Mouse (Mus musculus): ENCODE measurements around the gene Rab30. TPM values are rescaled to one million over a fixed set of nuclear protein-coding genes. Genes with fewer than 3 reads are reported as not detected.
"Not testable (repeated sequence)": the region's sequence is repeated elsewhere in the genome, so short reads cannot be mapped to it uniquely, and the experiment has no call there.

Rab30 gene
- polyA plus RNA-seq, 1 experiment from 2014 or later = 25.5 TPM

DNA sequence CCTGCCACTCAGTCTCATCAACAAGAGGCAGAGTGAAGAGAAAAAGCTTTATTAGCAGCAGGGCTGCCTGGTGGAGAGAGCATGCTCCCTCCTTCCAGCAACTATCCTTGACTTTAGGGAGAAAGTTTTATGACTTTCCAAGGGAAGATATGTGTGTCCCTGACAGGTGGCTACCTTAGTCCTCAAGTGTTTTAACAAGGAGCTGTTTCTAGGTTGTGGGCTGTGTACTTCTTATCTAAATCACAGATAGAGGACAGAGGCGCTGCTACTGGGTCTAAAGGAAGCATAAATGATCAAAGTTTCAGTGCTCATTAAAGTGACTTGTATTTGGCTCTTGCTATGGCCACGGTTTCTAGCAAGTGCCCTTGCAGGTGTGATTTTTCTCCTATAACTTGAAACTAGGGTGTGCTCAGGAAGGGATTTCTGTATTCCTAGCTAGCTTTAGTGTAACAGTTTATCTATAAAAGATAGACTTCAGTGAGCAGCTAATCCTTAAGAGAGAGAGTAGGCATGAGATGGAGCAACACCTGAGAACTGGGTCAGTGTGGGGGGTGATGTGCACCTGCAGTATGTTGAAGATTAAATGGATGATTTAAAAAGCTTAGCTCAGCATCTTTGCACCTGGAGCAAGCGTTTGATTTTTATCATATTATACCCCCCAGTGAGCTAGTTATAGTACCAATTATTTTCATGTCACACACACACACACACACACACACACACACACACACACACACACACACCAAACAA is 21.1 kb upstream of the Rab30 start:
- no peaks in the 10 kb centered on the region for H3K27me3 ChIP-seq (ENCODE audit: control insufficient read depth, insufficient read depth, low read length)
- H3K4me1 ChIP-seq (ENCODE audit: control insufficient read depth, insufficient read depth, low read length) = no peaks in the 10 kb centered on the region
- no peaks in the 10 kb centered on the region for H3K36me3 ChIP-seq (ENCODE audit: control insufficient read depth, insufficient read depth, low read length)
- no peak overlapping the region for H3K4me3 ChIP-seq (ENCODE audit: low read depth, low read length)
- no peaks in the 10 kb centered on the region for H3K9me3 ChIP-seq (ENCODE audit: control insufficient read depth, low read length)
- no peak overlapping the region for H3K4me2 ChIP-seq (ENCODE audit: low read depth)
- 76% methylated on average over 3 of the region's 3 CpGs for whole genome bisulfite sequencing
- no peak overlapping the region for H3K27ac ChIP-seq (ENCODE audit: low read depth, low read length)
- ATAC-seq (ENCODE audit: insufficient read depth, low FRiP score, low TSS enrichment) (no peak), DNase-seq (ENCODE audit: low spot score) (no peak)
- H3K9ac ChIP-seq (ENCODE audit: low read length) = no peak overlapping the region

DNA sequence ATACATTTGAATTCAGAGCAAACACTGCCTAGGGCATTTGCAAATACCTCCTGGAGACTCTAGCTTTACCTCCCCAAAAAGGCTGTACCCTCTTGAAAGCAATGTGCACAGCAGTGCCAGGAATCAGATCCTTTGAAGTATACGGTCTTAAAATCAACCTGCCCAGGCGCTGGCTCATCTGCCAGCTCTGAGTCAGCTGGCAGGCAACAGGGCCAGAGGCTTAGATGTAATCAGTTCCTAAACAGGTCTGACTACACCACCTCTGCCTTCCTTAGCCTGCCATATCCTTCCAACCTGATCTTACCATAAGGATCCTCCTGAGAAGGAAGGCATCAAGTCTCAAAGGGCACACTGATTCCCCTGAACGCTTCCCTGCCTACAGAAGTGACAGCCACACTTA is 17.7 kb upstream of the Rab30 start:
- Histone ChIP-seq H3K9ac (ENCODE audit: low read length) (no peak overlapping the region), H3K27ac (ENCODE audit: low read depth, low read length) (no peak overlapping the region), H3K4me2 (ENCODE audit: low read depth) (no peak overlapping the region), H3K9me3 (ENCODE audit: control insufficient read depth, low read length) (no peaks in the 10 kb centered on the region), H3K4me3 (ENCODE audit: low read depth, low read length) (no peak overlapping the region), H3K27me3 (ENCODE audit: control insufficient read depth, insufficient read depth, low read length) (no peaks in the 10 kb centered on the region), H3K4me1 (ENCODE audit: control insufficient read depth, insufficient read depth, low read length) (no peaks in the 10 kb centered on the region), H3K36me3 (ENCODE audit: control insufficient read depth, insufficient read depth, low read length) (no peaks in the 10 kb centered on the region)
- 33% methylated on average over 3 of the region's 3 CpGs for whole genome bisulfite sequencing
- DNase-seq (ENCODE audit: low spot score) (no peak), ATAC-seq (ENCODE audit: insufficient read depth, low FRiP score, low TSS enrichment) (no peak; the same call in 1 of the 2 replicates)

DNA sequence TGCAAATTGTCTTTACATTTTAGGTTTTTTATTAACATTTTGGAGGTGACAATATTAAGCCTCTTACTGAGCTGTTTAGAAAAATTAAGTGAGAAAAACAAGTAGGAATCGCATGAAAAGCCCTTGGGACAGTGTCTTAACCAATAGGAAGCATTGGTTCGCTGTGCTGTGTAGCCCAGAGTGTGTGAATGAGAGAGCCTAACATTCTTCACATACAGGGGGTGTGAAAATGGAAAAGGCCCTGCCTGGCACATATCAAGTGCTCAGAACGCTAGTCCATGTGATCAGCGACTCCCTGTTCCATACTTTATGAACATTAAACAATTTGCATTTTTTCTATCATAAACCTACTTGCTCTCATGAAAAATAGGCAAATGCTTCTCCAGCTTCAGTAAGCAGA is 17.1 kb upstream of the Rab30 start:
- no peak overlapping the region for H3K4me3 ChIP-seq (ENCODE audit: low read depth, low read length)
- H3K9me3 ChIP-seq (ENCODE audit: control insufficient read depth, low read length) = no peaks in the 10 kb centered on the region
- no peak for DNase-seq (ENCODE audit: low spot score)
- H3K27ac ChIP-seq (ENCODE audit: low read depth, low read length) = no peak overlapping the region
- no peak overlapping the region for H3K4me2 ChIP-seq (ENCODE audit: low read depth)
- ATAC-seq (ENCODE audit: insufficient read depth, low FRiP score, low TSS enrichment) = no peak
- no peaks in the 10 kb centered on the region for H3K36me3 ChIP-seq (ENCODE audit: control insufficient read depth, insufficient read depth, low read length)
- no peak overlapping the region for H3K9ac ChIP-seq (ENCODE audit: low read length)
- H3K27me3 ChIP-seq (ENCODE audit: control insufficient read depth, insufficient read depth, low read length) = no peaks in the 10 kb centered on the region
- 82% methylated on average over 4 of the region's 4 CpGs for WGBS
- no peaks in the 10 kb centered on the region for H3K4me1 ChIP-seq (ENCODE audit: control insufficient read depth, insufficient read depth, low read length)

DNA sequence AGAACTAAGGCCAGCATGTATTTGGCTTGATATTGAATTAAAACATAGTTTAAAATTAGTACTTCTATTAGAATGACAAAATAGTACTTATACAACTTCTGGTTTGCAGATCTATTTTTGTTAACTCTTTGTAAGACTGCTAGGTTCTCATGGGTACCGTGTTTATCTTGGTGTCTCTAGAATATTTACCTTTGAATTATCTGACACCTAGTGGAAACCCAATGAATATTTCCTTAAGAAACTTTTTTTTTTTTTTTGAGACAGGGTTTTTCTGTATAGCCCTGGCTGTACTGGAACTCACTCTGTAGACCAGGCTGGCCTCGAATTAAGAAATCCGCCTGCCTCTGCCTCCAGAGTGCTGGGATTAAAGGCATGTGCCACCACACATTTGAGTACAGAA is 11.8 kb upstream of the Rab30 start:
- DNase-seq (ENCODE audit: low spot score); H3K9ac ChIP-seq (ENCODE audit: low read length): not testable (repeated sequence)
- 0 out of 2 replicates have a peak, but pooled peaks have one; percentile 17 for ATAC-seq (ENCODE audit: insufficient read depth, low FRiP score, low TSS enrichment)

DNA sequence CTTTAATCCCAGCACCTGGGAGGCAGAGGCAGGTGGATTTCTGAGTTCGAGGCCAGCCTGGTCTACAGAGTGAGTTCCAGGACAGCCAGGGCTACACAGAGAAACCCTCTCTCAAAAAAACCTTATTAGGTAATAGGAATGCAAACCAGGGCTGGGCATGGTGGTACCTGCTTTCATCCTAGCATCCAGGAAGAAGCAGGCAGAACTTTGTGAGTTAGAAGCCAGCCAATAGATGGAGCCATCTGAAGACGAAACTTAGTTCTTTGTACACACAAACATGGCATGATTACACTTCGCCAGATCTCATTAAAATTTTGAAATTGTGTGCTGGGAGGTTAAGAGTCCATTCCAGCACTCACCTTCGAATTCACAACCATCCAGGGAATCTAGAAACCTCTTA is 10.9 kb upstream of the Rab30 start:
- no peak overlapping the region for H3K9ac ChIP-seq (ENCODE audit: low read length)
- no peaks in the 10 kb centered on the region for H3K27me3 ChIP-seq (ENCODE audit: control insufficient read depth, insufficient read depth, low read length)
- no peaks in the 10 kb centered on the region for H3K36me3 ChIP-seq (ENCODE audit: control insufficient read depth, insufficient read depth, low read length)
- ATAC-seq (ENCODE audit: insufficient read depth, low FRiP score, low TSS enrichment) (no peak), DNase-seq (ENCODE audit: low spot score) (no peak)
- no peak overlapping the region for H3K4me3 ChIP-seq (ENCODE audit: low read depth, low read length)
- H3K27ac ChIP-seq (ENCODE audit: low read depth, low read length) = no peak overlapping the region
- whole genome bisulfite sequencing = 81% methylated on average over 4 of the region's 4 CpGs
- H3K4me1 ChIP-seq (ENCODE audit: control insufficient read depth, insufficient read depth, low read length) = no peaks in the 10 kb centered on the region
- no peak overlapping the region for H3K4me2 ChIP-seq (ENCODE audit: low read depth)
- no peaks in the 10 kb centered on the region for H3K9me3 ChIP-seq (ENCODE audit: control insufficient read depth, low read length)

More for the DNA sequence above, 11.8 kb upstream of the Rab30 start:
- H3K27me3 ChIP-seq (ENCODE audit: control insufficient read depth, insufficient read depth, low read length); H3K27ac ChIP-seq (ENCODE audit: low read depth, low read length); H3K36me3 ChIP-seq (ENCODE audit: control insufficient read depth, insufficient read depth, low read length); H3K4me3 ChIP-seq (ENCODE audit: low read depth, low read length); H3K4me1 ChIP-seq (ENCODE audit: control insufficient read depth, insufficient read depth, low read length); H3K9me3 ChIP-seq (ENCODE audit: control insufficient read depth, low read length); H3K4me2 ChIP-seq (ENCODE audit: low read depth): not testable (repeated sequence)
- 91% methylated on average over 3 of the region's 3 CpGs for WGBS

DNA sequence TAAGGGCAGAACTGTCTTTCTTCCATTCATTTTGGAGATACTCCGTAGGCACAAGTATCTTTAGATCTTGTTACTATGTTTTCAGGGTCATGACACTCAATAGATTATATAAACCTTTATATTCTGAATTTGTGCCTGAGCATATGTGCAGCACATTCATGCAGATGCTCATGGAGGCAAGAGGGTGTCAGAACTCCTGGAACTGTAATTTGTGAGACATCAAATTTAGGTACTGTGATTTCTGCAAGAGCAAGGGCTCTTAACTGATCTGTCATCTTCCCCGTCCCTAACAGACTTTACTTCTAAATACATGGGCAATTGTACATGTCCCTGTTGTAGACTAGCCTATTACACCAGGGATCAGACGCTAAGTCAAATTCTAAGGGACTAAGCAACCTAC is 10.4 kb upstream of the Rab30 start:
- no peak for ATAC-seq (ENCODE audit: insufficient read depth, low FRiP score, low TSS enrichment)
- 78% methylated on average over 3 of the region's 3 CpGs for WGBS

DNA sequence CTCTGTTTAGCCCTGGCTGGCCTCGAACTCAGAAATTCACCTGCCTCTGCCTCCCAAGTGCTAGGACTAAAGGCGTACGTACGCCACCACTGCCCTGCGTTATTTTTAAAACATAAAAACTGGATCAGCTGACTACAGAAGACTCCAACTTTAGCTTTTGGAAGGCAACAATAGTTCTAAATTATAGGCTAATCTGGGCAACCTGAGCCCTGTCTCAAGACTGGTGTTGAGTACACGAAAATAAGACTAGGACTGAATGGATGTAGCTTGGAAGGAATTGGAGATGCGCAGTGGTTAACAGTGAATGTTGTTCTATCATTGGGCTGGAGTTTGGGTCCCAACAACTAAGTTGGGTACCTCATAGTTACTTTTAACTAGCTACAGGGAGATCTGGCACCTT is 9.3 kb upstream of the Rab30 start:
- ATAC-seq (ENCODE audit: insufficient read depth, low FRiP score, low TSS enrichment) = no peak
- 93% methylated on average over 7 of the region's 7 CpGs for WGBS

More for the DNA sequence above, 10.4 kb upstream of the Rab30 start:
- no peak for DNase-seq (ENCODE audit: low spot score)
- H3K27ac ChIP-seq (ENCODE audit: low read depth, low read length) = no peak overlapping the region
- H3K36me3 ChIP-seq (ENCODE audit: control insufficient read depth, insufficient read depth, low read length) = no peaks in the 10 kb centered on the region
- H3K4me1 ChIP-seq (ENCODE audit: control insufficient read depth, insufficient read depth, low read length) = no peaks in the 10 kb centered on the region
- no peaks in the 10 kb centered on the region for H3K9me3 ChIP-seq (ENCODE audit: control insufficient read depth, low read length)
- H3K4me3 ChIP-seq (ENCODE audit: low read depth, low read length) = no peak overlapping the region
- H3K9ac ChIP-seq (ENCODE audit: low read length) = no peak overlapping the region
- H3K4me2 ChIP-seq (ENCODE audit: low read depth) = no peak overlapping the region
- H3K27me3 ChIP-seq (ENCODE audit: control insufficient read depth, insufficient read depth, low read length) = no peaks in the 10 kb centered on the region

DNA sequence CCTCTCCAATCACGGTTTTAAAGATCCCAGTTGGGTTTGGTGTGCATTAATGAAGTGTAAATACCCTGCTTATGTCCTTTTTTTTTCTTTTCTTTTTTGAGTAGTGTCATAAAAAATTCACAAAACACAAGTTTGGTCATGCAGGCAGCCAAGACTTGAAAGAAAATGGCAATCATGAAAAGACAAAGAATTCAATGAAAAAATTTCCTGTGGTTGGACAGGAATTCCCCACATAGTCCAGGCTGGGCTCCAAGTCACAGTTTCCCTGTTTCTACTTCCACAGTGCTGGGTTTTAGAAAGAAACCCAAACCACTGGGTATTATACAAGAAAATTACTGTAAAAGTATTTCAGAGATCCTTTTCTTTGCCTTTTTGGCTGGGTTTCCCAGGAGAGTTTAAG is 3.8 kb upstream of the Rab30 start:
- no peak overlapping the region for H3K4me3 ChIP-seq (ENCODE audit: low read depth, low read length)
- 86% methylated on average over 1 of the region's 1 CpGs for WGBS
- H3K27me3 ChIP-seq (ENCODE audit: control insufficient read depth, insufficient read depth, low read length) = no peaks in the 10 kb centered on the region
- ATAC-seq (ENCODE audit: insufficient read depth, low FRiP score, low TSS enrichment) = no peak
- no peak overlapping the region for H3K27ac ChIP-seq (ENCODE audit: low read depth, low read length)
- no peak for DNase-seq (ENCODE audit: low spot score)
- H3K36me3 ChIP-seq (ENCODE audit: control insufficient read depth, insufficient read depth, low read length) = peaks cover 2% of the 10 kb centered on the region; the same call in 1 of the 2 replicates
- peaks cover 10% of the 10 kb centered on the region for H3K4me1 ChIP-seq (ENCODE audit: control insufficient read depth, insufficient read depth, low read length)
- H3K9me3 ChIP-seq (ENCODE audit: control insufficient read depth, low read length) = no peaks in the 10 kb centered on the region
- H3K9ac ChIP-seq (ENCODE audit: low read length) = no peak overlapping the region
- no peak overlapping the region for H3K4me2 ChIP-seq (ENCODE audit: low read depth)

More for the DNA sequence above, 9.3 kb upstream of the Rab30 start:
- no peak overlapping the region for H3K4me3 ChIP-seq (ENCODE audit: low read depth, low read length)
- no peak for DNase-seq (ENCODE audit: low spot score)
- H3K27ac ChIP-seq (ENCODE audit: low read depth, low read length) = no peak overlapping the region
- H3K9ac ChIP-seq (ENCODE audit: low read length) = no peak overlapping the region
- no peaks in the 10 kb centered on the region for H3K27me3 ChIP-seq (ENCODE audit: control insufficient read depth, insufficient read depth, low read length)
- no peaks in the 10 kb centered on the region for H3K9me3 ChIP-seq (ENCODE audit: control insufficient read depth, low read length)
- no peak overlapping the region for H3K4me2 ChIP-seq (ENCODE audit: low read depth)
- no peaks in the 10 kb centered on the region for H3K4me1 ChIP-seq (ENCODE audit: control insufficient read depth, insufficient read depth, low read length)
- H3K36me3 ChIP-seq (ENCODE audit: control insufficient read depth, insufficient read depth, low read length) = 0 out of 2 replicates have a peak, but pooled peaks cover 2% of the 10 kb centered on the region

DNA sequence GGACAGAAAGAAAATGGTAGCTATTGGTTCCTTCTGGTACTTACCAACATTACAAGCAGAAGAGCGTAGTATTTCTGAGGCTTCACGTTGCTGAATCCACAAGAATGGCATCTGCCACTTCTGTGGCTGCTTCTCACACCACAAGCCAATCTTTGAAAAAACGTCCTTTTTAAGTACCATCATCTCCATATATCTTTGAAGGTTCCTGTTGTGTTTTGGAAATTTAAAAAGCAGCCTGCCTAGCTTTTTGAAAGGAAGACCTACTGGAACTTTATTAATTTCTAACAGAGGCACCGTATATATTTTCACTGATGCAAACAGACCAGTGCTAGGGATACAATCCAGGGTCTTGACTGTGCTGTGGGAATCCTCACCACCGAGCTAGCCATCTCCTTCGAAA is 1.4 kb upstream of the Rab30 start:
- Histone ChIP-seq H3K27ac (ENCODE audit: low read depth, low read length) (no peak overlapping the region), H3K27me3 (ENCODE audit: control insufficient read depth, insufficient read depth, low read length) (no peaks in the 10 kb centered on the region), H3K9me3 (ENCODE audit: control insufficient read depth, low read length) (no peaks in the 10 kb centered on the region), H3K4me1 (ENCODE audit: control insufficient read depth, insufficient read depth, low read length) (peaks cover 18% of the 10 kb centered on the region), H3K4me3 (ENCODE audit: low read depth, low read length) (peak overlapping the region; percentile 84), H3K36me3 (ENCODE audit: control insufficient read depth, insufficient read depth, low read length) (peaks cover 2% of the 10 kb centered on the region; the same call in 1 of the 2 replicates), H3K9ac (ENCODE audit: low read length) (peak overlapping the region; percentile 99), H3K4me2 (ENCODE audit: low read depth) (peak overlapping the region; percentile 55)
- DNase-seq (ENCODE audit: low spot score) (no peak), ATAC-seq (ENCODE audit: insufficient read depth, low FRiP score, low TSS enrichment) (no peak)
- 47% methylated on average over 6 of the region's 6 CpGs for WGBS

All from neural tube, embryonic 11.5 days (tissue).